Mouse (Mus musculus): Measurements from ENCODE around the gene Atad5. TPM values are rescaled to one million over a fixed set of nuclear protein-coding genes. Genes with fewer than 3 reads are reported as not detected.

Atad5 gene
- total RNA-seq, 2 experiments from 2014 or later: 2.7 to 3.0 TPM

DNA sequence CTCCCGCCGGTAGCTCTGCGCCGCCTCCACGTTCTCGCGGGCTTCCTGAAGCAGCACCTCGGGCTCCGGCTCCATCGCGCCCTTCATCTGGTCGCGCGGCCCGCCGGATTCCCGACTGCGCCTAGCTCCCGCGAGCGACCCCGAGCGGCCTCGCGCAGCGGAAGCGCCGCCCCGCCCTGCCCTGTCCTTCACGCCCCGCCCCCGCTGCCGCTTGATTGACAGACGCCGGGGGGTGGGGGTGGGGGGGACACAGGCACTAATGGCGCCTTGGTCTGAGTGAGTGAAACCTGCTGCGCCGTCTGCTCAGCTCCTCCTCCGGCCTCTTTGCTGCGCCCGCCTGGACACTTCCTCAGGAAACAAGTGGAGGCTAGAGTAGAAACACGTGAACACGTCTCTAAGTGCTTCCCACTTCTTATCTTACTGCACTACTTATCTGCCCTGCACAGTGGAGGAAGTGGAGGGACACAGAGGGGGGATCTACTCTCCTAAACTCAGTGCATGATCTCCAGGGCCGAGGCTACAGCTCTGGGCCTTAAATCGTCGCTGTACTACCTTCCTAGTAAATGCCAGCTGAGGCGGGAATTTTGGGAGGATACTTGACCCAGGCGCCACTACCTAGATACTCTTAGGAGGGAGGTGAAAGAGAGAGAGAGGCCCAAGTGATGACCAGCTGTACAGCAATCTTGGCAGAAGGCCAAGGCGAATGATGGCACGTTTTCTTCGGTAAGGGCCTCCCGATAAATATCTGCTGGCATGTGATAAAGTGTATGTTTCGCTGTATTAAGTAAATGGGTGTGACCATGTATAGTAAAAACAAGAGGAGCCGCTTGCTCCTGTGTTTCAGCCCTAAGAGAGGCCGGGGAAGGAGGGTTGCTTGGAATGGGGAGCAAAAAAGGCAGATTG lies 8.1 kb upstream of the Atad5 start, which contains the start of gene Crlf3:
TSS of gene Crlf3 (minus strand) at position 166 of the 903 bp plus-strand sequence.
- DNase-seq (ENCODE audit: low spot score in 2 of 2): peak; percentile 80 to 88

DNA sequence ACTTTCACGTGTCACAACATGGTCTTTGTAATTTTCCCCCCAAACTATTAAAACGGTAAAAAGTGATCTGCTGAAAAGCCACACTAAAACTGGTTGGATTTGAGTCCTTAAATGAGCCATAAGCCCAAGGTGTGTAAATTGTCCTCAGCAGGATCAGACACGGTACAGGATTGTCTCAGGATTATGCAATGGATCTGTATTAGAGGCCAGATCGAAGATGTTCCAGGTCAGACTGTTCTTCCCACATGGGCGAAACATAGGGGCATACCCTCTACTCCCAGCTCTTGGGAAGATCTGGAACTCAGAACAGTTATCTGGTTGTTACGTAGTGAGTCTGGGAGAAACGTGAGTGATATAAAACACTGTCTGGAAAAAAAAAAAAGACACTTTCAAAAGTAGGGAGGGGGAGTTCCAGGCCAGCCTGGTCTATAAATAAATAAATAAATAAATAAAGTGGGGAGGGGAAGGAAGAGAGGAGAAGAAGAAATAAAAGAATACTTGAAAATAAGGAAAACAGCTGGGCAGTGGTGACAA lies 7.3 kb upstream of the Atad5 start:
- no peak for DNase-seq (ENCODE audit: low spot score in 2 of 2)

DNA sequence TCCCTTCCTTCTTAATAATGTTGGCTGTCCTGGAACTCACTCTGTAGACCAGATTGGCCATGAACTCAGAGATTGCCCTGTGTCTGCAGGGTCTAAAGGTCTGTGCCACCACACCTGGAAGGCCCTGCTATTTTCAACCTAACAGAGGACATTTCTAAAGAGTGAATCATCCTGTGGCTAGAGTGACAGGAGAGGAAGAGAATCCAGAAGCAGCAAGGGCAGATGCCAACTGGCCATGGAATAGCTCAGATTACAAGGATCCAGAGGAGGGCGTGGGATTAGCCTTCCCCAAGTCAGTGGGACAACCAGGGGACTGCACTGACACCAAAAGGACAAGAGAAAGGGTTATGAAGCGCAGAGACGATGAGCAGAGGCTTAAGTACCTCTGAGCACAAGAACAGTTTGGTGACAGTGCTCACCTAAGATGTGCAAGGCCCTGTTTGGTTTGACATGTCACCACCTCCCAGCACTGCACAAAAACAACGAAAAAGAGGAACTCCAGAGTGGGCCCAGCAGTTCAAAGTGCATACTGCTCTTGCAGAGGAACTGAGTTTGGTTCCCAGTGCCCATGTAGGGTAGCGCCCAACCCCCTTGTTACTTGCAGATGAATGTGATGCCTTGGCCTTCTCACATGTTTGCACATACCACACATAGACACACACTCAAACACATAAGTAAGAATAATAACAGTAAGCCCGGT lies 3.7 kb upstream of the Atad5 start:
- DNase-seq (ENCODE audit: low spot score in 2 of 2): no peak

DNA sequence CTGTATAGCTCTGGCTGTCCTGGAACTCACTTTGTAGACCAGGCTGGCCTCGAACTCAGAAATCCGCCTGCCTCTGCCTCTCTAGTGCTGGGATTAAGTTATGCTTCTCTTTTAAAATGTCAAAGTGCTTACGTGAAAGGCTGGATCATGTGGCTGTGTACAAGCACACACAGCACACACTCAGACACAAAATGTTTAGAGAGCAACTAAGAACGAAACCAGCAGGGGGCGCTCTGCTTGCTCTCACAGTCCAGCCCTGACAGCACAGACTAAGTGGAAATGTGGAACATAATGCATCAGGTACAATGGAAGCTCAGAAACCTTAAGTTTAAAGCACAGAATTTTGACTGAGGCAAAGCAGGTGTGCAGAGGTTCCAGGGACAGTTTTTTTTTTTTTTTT lies 2.4 kb upstream of the Atad5 start:
- peak; percentile 80 to 84 for DNase-seq (ENCODE audit: low spot score in 2 of 2)

DNA sequence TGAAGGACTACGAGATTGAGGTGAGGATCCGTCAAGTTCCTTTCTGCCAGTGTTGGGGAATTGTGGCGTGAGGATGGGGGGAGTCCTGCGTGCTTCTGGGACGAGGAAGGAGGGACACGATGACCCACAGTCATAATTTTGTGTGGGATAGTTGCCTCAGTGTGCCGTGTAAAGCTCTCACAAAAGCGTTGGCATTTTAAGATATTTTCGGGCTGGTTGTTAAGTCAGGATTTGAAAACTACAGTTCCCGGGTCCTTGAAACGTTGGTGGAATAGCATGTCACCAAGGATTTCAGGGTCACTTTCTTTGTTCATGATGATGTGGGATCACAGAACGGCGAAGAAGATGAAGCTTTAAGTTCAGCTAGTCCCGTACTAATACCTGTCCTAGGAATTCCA lies 616 bp downstream of the Atad5 start:
- no peak for DNase-seq (ENCODE audit: low spot score in 2 of 2)

DNA sequence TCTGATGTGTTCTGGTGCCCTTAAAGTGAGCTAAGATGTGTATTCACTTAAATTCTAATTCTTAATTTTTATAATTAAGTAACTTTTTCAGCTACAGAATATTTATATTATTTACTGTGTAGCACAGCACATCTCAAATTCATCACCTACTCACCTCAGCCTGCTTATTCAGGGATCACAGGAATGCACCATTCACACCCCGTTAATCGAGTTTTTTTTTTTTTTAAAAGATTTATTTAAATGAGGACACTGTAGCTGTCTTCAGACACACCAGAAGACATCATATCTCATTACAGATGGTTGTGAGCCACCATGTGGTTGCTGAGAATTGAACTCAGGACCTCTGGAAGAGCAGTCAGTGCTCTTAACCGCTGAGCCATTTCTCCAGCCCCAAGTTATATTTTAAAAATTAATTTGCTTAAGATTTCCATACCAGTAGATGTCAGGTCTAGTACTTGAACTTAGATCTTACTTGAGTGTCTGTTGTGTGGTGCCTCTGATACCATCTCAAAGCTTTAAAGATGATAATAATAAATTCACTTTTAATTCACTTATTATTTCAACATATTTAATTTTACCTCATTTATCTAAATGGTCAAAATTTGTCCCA lies 1.5 kb downstream of the Atad5 start:
- DNase-seq (ENCODE audit: low spot score in 2 of 2): no peak

DNA sequence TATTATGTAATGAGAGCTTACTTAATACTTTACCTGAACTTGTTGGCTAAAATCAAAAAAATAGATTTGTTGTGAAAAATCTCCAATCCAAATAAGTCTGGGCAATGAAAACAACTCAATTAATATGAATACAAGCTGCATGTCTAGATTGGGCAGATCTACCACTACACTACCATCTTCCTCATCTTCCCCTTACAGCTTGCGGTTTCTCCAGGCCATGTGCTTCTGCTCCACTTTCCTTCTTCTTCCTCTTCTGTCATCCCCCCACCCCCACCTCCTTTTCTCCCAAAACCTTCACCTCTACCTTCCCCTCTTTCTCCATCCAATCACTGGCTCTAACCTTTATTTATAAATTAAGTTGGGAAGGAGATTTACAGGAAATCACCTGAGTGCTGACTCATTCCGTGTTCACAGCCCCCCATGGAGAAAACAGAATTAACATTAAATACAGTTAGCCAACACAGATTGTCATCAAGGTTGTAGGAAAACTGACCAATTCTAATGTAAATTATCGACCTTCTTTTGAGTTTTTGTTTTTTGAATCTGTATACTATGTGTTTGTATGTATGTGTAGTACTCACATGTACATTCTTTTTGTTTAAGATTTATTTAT lies 9.3 kb downstream of the Atad5 start:
- no peak for DNase-seq (ENCODE audit: low spot score in 2 of 2)

DNA sequence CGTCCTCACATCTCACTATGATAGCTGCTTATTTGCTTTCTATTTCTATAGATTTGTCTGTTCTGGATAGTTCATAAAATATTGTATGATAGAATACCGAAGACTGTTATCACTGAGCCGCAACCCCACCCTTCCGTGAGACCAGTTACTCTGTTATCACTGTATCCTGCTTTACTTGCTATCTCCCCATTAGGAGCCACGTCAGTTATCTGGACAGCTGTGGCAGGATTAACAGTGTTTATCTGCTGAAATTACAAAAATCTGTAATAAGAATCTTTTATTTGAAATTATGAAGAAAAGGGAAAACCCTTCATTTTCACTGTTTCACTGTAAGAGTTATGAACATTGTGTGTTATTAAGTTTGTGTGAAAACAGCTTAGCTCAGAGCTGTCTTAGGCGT lies 12.1 kb downstream of the Atad5 start:
- DNase-seq (ENCODE audit: low spot score in 2 of 2): no peak

DNA sequence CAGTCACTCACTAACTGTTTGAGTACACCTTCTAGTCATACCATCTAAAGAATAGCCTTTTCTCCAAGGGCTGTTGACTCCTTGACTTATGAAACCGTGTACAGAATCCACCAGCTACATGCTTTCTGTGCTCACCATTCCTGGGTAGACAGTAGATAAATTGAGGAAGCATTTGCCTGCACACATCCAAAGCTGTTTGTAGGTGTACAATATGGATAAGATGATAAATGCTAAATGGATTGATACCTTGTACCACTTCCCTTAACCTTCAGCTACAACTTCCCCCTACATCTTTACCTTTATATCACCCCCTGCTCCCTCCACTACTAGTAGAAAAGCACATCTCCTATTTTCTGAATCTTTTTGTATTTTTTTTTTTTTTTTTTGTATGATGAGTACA lies 15.2 kb downstream of the Atad5 start:
- no peak for DNase-seq (ENCODE audit: low spot score in 2 of 2)

DNA sequence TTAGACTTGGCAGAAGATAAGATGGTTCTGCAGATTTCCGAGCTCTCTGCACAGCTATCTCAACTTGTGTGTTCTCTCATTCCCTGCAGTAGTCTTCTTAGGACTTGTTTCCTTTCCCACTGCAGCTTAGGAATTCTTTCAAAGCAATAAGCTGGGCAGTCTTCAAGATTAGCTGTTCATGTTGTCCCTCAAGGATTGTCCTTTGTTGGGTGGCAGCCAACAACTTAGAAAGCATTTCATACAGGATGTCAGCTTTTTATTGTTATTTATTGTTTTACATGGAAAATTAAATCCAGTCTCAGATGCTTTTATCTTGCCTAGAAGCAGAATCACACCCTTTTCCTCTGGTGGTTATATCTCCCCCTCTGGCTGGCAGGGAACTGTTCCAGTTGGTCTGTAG lies 27.2 kb downstream of the Atad5 start:
- no peak for DNase-seq (ENCODE audit: low spot score in 2 of 2)

DNA sequence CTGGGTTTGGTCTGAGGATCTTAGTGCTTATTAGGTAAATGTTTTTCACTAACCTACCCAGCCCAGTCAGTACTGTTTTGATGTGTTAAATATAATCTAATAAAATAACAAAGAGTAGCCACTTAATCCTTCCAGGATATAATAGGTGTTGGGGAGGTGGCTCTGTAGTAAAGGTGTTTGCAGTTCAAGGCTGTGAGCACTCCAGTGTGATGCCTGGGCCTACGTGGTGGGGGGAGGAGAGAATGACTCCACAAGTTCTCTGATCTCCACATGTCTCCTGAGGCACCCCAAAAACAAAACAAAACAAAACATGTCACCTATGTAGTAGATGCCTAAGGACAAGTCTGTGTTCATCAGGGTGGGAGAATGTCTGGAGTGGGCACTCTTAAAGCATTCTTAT lies 42.9 kb downstream of the Atad5 start:
- DNase-seq (ENCODE audit: low spot score in 2 of 2): no peak

DNA sequence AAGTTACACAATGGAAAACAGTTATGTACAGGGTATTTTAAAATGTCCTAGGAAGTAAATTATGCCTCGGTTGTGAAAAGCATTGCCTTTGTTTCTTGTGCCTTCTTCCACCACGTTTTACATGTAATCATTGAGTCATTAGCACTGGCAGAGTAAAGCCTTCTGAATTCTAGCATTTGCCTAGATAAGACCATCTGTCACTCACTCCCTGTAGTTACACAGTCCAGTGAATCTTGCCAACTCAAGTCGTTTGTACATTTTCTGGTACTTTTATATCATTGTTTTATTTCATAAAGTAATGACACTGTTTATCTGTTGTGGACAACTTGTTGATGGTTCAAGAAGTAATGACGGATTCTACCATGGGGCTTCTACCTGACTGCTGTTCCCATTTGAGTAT lies 45.5 kb downstream of the Atad5 start:
- no peak for DNase-seq (ENCODE audit: low spot score in 2 of 2)

DNA sequence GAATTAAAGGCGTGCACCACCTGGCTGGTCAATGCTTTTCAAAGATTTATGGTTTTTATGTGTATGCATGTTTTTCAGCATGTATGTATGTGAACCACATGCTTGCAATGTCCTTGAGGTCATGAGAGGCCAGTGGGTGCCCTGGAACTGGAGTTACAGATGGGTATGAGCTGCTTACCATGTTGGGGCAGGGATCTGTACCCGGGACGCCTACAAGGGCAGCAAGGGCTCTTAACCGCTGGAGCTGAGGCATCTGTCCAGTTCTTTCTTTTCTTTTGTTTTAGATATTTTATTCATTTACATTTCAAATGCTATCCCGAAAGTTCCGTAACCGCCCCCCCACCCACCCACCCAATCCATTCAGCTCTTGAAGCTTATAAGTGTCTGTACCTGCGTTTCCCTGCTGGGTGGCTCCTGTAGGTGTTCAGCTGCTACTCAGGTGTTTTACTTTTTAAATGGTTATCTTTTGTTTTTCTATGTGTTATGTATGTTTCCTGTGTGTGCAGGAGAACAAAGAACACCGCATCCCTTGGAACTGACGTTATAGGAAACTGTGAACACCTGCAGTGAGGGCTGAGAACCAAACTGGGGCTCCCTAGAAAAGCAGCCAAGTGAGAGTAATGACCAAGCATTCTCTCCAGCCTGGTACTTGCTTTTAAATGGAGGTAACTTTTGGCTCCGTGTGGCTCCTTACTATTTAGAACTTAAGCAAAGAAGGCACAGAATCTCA lies 46.9 kb downstream of the Atad5 start:
- DNase-seq (ENCODE audit: low spot score in 2 of 2): no peak

DNA sequence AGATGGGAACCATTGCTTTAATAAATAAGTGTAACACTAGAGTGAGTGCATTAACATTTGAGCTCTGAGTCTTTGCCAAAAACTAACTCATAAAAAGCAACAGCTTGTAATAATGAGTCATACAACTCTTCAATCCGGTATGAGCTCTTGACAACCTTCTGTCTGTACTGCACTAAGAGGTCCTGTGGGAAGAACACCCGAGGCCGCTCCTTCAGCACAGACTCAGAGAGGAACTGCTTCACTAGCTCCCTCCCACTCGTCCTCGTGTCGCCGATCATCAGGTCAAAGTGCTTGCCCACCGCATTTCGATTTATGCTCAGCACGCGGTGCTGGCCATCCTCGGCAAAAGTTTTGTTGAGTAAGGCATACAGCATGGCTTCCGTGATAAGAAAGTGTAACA lies 47.6 kb downstream of the Atad5 start:
- DNase-seq (ENCODE audit: low spot score in 2 of 2): no peak

DNA sequence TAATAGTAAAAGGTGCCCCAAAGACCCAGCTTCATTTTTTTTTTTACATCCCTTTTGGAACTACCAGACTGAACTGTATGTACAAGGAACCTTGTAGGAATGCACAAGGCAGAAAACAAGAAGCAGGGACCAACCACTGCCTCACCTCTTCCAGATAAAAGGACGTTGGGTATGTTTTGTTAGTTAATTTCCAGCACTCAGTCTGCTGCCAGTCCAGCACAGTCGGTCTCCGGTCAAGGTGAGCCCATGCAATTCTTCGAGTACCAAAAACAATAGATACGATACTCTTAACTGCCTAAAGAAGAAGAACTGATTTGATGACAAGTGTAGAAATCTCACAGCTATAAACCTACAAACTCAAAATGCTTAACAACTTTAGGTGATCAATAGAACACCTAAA lies 48.6 kb downstream of the Atad5 start:
- DNase-seq (ENCODE audit: low spot score in 2 of 2): no peak

DNA sequence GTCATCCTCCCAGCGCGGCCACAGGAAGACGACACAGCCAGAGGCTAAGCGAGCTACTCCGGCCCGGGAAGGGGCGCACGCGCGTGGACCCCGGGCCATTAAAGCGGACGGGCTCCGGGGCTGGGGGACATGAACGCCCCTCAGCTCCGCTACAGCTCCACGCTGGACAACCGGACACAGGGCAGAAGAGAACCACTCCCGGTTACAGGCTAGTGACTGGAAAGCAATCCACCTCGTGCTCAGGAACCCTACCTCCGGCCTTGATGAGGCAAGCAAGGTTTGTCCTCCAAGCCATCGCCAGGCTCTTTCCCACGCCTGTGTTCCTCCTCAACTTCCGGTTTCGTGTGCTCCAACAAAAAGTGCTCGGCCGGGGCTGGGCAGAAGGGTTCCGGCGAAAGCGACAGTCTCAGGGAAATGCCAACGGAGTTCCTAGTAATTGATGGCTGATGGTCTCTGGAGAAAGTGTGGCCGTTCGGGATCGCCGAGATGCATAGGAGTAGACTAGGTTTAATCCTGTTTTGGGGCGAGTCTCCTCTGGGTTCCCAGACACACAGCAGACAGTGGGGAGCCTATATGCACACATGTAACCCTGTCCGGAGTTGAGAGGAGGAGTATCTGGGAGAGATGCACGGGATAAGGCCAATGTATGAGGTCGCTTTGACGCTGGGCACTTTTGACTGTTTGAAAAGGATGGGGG lies 52.8 kb downstream of the Atad5 start, which contains the start of gene Tefm:
TSS of gene Tefm (minus strand) at position 351 of the 697 bp plus-strand sequence.
- DNase-seq (ENCODE audit: low spot score in 2 of 2): peak; percentile 82 to 88

DNA sequence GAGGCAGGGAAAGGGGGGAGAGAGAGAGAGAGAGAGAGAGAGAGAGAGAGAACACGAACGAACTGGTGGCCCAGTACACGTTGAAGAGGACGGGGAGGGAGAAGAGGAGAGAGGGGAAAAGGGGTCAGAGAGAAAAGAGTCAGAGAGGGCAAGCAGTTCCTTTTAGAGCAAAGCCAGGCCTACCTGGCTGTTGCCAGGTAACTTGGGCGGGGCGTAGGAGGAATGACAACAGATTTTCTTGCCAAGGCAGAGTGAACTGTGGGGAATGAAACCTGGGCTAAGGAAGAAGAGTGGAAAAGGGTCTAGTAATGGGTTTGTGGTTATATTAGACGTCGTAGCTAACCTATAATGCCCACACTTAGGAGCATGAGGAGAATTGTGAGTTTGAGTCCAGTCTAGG lies 53.7 kb downstream of the Atad5 start:
- DNase-seq (ENCODE audit: low spot score in 2 of 2): no peak

DNA sequence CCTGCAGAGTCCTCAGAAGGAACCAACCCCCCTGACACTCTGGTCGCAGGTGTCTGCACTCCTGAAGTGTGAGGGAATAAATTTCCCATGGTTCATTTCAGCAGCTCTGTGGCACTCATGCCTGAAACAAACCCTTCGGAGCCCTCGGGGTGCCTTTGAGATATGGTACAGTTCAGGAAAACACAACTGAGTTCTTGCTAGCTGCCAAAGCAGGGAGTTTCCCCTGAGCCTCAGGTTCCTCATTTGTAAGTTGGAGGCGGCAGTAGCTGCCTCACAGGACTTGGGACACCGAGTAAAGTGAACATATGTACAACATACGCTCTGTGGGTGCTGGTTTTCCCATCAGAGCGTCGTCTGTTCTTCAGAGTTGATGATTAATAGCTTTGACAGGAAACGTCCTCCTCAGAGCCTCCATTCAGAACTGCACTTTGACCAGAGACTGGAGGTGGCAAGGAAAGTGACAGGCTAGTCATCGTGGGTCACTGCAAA lies 56.6 kb downstream of the Atad5 start:
- DNase-seq (ENCODE audit: low spot score in 2 of 2): no peak

DNA sequence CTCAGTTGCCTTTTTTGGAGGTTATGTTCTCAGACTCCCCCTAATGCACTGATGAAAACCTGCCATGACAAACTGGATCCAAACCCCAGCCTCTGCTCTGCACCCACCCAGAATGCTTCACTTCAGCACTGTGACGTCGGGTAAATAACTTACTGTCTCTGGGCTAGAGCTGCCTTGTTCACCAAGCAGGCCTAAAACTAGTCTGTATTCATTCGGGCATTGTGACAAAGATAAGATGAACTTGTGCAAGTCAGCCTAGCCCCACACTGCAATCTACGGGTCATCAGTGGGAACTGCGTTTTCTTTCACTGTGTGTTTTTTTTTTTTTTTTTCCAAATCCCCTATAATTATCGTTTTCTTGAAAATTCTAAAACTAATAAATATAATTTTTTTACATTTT lies 58.5 kb downstream of the Atad5 start:
- no peak for DNase-seq (ENCODE audit: low spot score in 2 of 2)

DNA sequence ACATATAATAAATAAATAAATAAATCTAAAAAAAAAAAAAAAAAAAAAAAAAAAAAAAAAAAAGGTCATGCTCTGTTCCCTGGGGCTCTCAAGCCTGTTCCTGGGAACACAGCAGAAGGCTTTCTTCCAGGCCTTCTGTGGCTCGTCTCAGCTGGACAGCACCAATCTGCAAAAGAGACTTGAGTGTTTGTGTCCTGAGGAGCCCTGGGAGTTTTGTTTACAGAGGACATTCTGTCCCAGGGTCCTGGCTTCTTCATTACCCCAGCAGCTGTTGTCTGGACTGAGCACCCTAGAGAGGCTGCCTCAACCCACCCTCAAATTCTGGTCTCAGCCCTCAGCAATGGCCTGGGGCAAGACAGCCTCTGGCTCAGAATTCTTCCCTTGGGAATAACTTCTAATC lies 59.1 kb downstream of the Atad5 start:
- DNase-seq (ENCODE audit: low spot score in 2 of 2): no peak

All from left cerebral cortex, adult 18-20 months (tissue).